9 mouse cellular contexts compared by ENCODE assay signal in the genomic region with DNA sequence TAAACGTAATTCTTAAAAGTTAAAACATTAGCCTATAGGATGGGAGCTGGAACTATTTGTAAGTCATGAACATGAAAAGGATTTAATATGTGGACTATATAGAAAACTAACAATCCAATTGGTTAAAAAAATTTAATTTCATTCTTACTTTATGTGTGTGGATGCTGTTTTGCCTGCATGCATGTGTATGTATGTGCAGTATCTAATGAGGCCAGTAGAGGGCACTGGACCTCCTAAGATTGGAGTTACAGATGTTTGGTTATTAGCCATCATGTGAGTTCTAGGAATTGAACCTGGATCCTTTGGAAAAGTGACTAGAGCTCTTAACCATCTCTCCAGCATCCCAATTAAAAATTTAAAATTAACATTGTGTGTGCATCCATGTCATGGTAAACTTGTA. TPM values are rescaled to one million over a fixed set of nuclear protein-coding genes. Genes with fewer than 3 reads are reported as not detected.
DNase-seq lines count a peak whose midpoint lies in the region; ATAC-seq lines count a peak whose summit lies in the region.
"Had no signal": no experiment of that assay in that cellular context is flagged by ENCODE, and none has a peak within 500 bp of the region (broad histone marks: within the 10 kb centered on the region; RNA-seq: fewer than 3 reads in every experiment).

No protein-coding gene starts in this region.

- H3K4me3 ChIP-seq in forebrain, embryonic 10.5 days = no peak overlapping the region
- no peak overlapping the region for H3K4me3 ChIP-seq in forebrain, embryonic 12.5 days (replicated peaks)
- H3K4me3 ChIP-seq: hindbrain, embryonic 15.5 days had no signal

- WGBS in forebrain, embryonic 10.5 days = 92% methylated on average over 1 of the region's 1 CpGs
- WGBS in forebrain, embryonic 12.5 days = 93% methylated on average over 1 of the region's 1 CpGs

- no peak for ATAC-seq in forebrain, embryonic 12.5 days (ENCODE audit: low FRiP score)

- no peak overlapping the region for H3K4me2 ChIP-seq in forebrain, embryonic 12.5 days
- H3K4me2 ChIP-seq: hindbrain, embryonic 15.5 days had no signal

- no peaks in the 10 kb centered on the region for H3K27me3 ChIP-seq in forebrain, embryonic 10.5 days (ENCODE audit: poor library complexity, severe bottlenecking)
- no peaks in the 10 kb centered on the region for H3K27me3 ChIP-seq in forebrain, embryonic 12.5 days
- H3K27me3 ChIP-seq: hindbrain, embryonic 15.5 days had no signal

- peak; percentile 23 for DNase-seq in forebrain, embryonic 10.5 days (ENCODE audit: extremely low spot score, low spot score)
- DNase-seq in right cerebral cortex, adult 18-20 months = peak; percentile 35
- DNase-seq in right cerebral cortex, postnatal 36 days (ENCODE audit: low spot score in 2 of 2) = no peak
- peak; percentile 51 for DNase-seq in c-Kit-negative CD71-positive TER-119-positive erythroid progenitor cells, embryonic 14.5 days (ENCODE audit: low read depth, low spot score)
- peak; percentile 67 for DNase-seq in forelimb bud, embryonic 11.5 days (ENCODE audit: low read depth, low spot score)
- DNase-seq in layer of hippocampus, postnatal 10 days (ENCODE audit: low spot score in 2 of 2) = peak; percentile 45 to 54
- peak; percentile 10 to 36 for DNase-seq in natural killer cell, adult 2 months (ENCODE audit: low spot score in 2 of 2)

- H3K9me3 ChIP-seq in forebrain, embryonic 10.5 days = no peaks in the 10 kb centered on the region
- no peaks in the 10 kb centered on the region for H3K9me3 ChIP-seq in forebrain, embryonic 12.5 days
- H3K9me3 ChIP-seq: hindbrain, embryonic 15.5 days had no signal

- peaks cover 11% of the 10 kb centered on the region for H3K4me1 ChIP-seq in forebrain, embryonic 10.5 days
- no peaks in the 10 kb centered on the region; the same call in 1 of the 2 replicates for H3K4me1 ChIP-seq in forebrain, embryonic 12.5 days
- H3K4me1 ChIP-seq: hindbrain, embryonic 15.5 days had no signal

- peaks cover 64% of the 10 kb centered on the region for H3K36me3 ChIP-seq in forebrain, embryonic 10.5 days (replicated peaks)
- H3K36me3 ChIP-seq in forebrain, embryonic 12.5 days (replicated peaks) = peaks cover 29% of the 10 kb centered on the region

- H3K27ac ChIP-seq in forebrain, embryonic 10.5 days = no peak overlapping the region
- no peak overlapping the region for H3K27ac ChIP-seq in forebrain, embryonic 12.5 days
- H3K27ac ChIP-seq: hindbrain, embryonic 15.5 days had no signal

- no peak overlapping the region for H3K9ac ChIP-seq in forebrain, embryonic 12.5 days
- H3K9ac ChIP-seq: hindbrain, embryonic 15.5 days had no signal

RNA-seq across cellular contexts. Expression of a gene that starts 25.9 kb away (rescaled TPM):
- 23.2 and 24.3 TPM in 2 replicates for polyA plus RNA-seq in forebrain, embryonic 10.5 days (2016; fragmentation: Nextera tagmentation; extraction: Ambion mirVana)
- polyA plus RNA-seq in forebrain, embryonic 12.5 days (2016; fragmentation: Nextera tagmentation; extraction: Ambion mirVana) = 29.7 and 31.9 TPM in 2 replicates
- 10 to 100 TPM; 35.6 to 43.9 TPM for total RNA-seq in layer of hippocampus, postnatal 10 days (2021)

RNA-seq across cellular contexts. Expression of a gene that starts 57.6 kb away (rescaled TPM):
- 8.2 and 9.0 TPM in 2 replicates for polyA plus RNA-seq in forebrain, embryonic 10.5 days (2016; fragmentation: Nextera tagmentation; extraction: Ambion mirVana)
- 11.7 and 13.2 TPM in 2 replicates for polyA plus RNA-seq in forebrain, embryonic 12.5 days (2016; fragmentation: Nextera tagmentation; extraction: Ambion mirVana)
- 10 to 100 TPM; 78.0 to 78.1 TPM for total RNA-seq in layer of hippocampus, postnatal 10 days (2021)

Comparison
In these comparisons a context has a peak if more than half of its experiments do, and no peak if none do; other contexts are left out.
1. DNase-seq: peak in forebrain, embryonic 10.5 days (single experiment), right cerebral cortex, adult 18-20 months (single experiment), c-Kit-negative CD71-positive TER-119-positive erythroid progenitor cells, embryonic 14.5 days (single experiment), forelimb bud, embryonic 11.5 days (single experiment), layer of hippocampus, postnatal 10 days (2 of 2) and natural killer cell, adult 2 months (2 of 2); none in right cerebral cortex, postnatal 36 days (0 of 2).